Mouse (Mus musculus) G1E (cell line): ENCODE measurements around the gene Bsdc1.

ENCODE experiments used
- CTCF ChIP-seq: IDR thresholded peaks from 2 replicates; pipeline ENCODE4 v1.5.1; 2012; ENCODE audit warnings: low read depth, low read length, inconsistent platforms, mixed read lengths
- GATA1 ChIP-seq: IDR thresholded peaks from 2 replicates; pipeline ENCODE4 v1.6.1; 2012; ENCODE audit warnings: borderline replicate concordance, low read length, inconsistent platforms, mixed read lengths
- TAL1 ChIP-seq: conservative IDR thresholded peaks from 2 replicates; pipeline ENCODE4 v1.6.1; 2012; ENCODE audit warnings: low read depth, low read length, inconsistent platforms, mixed read lengths

GRCm38 (mm10) chr4:129495672-129496562 is 34.5 kb downstream of the Bsdc1 start:
- TF ChIP-seq CTCF = no peak
- no peak for TF ChIP-seq GATA1
- TF ChIP-seq TAL1 = no peak
